11 mouse cellular contexts compared by ENCODE assay signal in genomic region chr7:30812291-30812807, GRCm38 (mm10). TPM values are rescaled to one million over a fixed set of nuclear protein-coding genes. Genes with fewer than 3 reads are reported as not detected.
DNase-seq lines count a peak whose midpoint lies in the region; ATAC-seq and TF ChIP-seq lines count a peak whose summit lies in the region.
"Had no signal": no experiment of that assay in that cellular context is flagged by ENCODE, and none has a peak within 500 bp of the region (broad histone marks: within the 10 kb centered on the region; RNA-seq: fewer than 3 reads in every experiment).

No protein-coding gene starts in this region.

- no peaks in the 10 kb centered on the region for H3K9me3 ChIP-seq in forebrain, embryonic 10.5 days
- H3K9me3 ChIP-seq in forebrain, embryonic 16.5 days (ENCODE audit: control insufficient read depth, low read length) = no peaks in the 10 kb centered on the region
- H3K9me3 ChIP-seq in G1E (replicated peaks) = no peaks in the 10 kb centered on the region
- no peaks in the 10 kb centered on the region for H3K9me3 ChIP-seq in lung, embryonic 16.5 days (ENCODE audit: control insufficient read depth, low read length)

- H3K4me3 ChIP-seq in forebrain, embryonic 10.5 days = no peak overlapping the region
- no peak overlapping the region for H3K4me3 ChIP-seq in forebrain, embryonic 16.5 days (replicated peaks; ENCODE audit: low read length)
- H3K4me3 ChIP-seq in G1E (ENCODE audit: low read depth, low read length) = no peak overlapping the region
- no peak overlapping the region for H3K4me3 ChIP-seq in lung, embryonic 16.5 days (ENCODE audit: low read length)
- H3K4me3 ChIP-seq: neural tube, embryonic 12.5 days had no signal

- no peaks in the 10 kb centered on the region for H3K36me3 ChIP-seq in forebrain, embryonic 10.5 days (replicated peaks)
- H3K36me3 ChIP-seq in forebrain, embryonic 16.5 days (ENCODE audit: control insufficient read depth, insufficient read depth) = no peaks in the 10 kb centered on the region
- no peaks in the 10 kb centered on the region for H3K36me3 ChIP-seq in G1E (replicated peaks)
- H3K36me3 ChIP-seq in lung, embryonic 16.5 days (ENCODE audit: control insufficient read depth, insufficient read depth, low read length) = no peaks in the 10 kb centered on the region
- H3K36me3 ChIP-seq: neural tube, embryonic 12.5 days had no signal

- no peak for ATAC-seq in forebrain, embryonic 16.5 days
- peak; percentile 8; the same call in 1 of the 2 replicates for ATAC-seq in G1E (ENCODE audit: extremely low read depth, insufficient number of reproducible peaks, low FRiP score, poor library complexity, severe bottlenecking)
- 0 out of 2 replicates have a peak, but pooled peaks have one; percentile 15 for ATAC-seq in lung, embryonic 16.5 days (ENCODE audit: low read depth)

- WGBS in forebrain, embryonic 10.5 days = 84% methylated on average over 6 of the region's 6 CpGs
- 61% methylated on average over 6 of the region's 6 CpGs for WGBS in forebrain, embryonic 16.5 days
- 61% methylated on average over 6 of the region's 6 CpGs for WGBS in lung, embryonic 16.5 days

- no peaks in the 10 kb centered on the region for H3K27me3 ChIP-seq in forebrain, embryonic 10.5 days (ENCODE audit: poor library complexity, severe bottlenecking)
- H3K27me3 ChIP-seq in forebrain, embryonic 16.5 days (replicated peaks; ENCODE audit: control insufficient read depth, insufficient read depth, low read length) = no peaks in the 10 kb centered on the region
- 0 out of 2 replicates have a peak, but pooled peaks cover 6% of the 10 kb centered on the region for H3K27me3 ChIP-seq in G1E (ENCODE audit: insufficient read depth, low read length)
- no peaks in the 10 kb centered on the region for H3K27me3 ChIP-seq in lung, embryonic 16.5 days (ENCODE audit: control insufficient read depth, insufficient read depth, low read depth, low read length)
- H3K27me3 ChIP-seq: neural tube, embryonic 12.5 days had no signal

- 0 out of 2 replicates have a peak overlapping the region, but pooled peaks have one; percentile 8 for H3K27ac ChIP-seq in forebrain, embryonic 10.5 days
- no peak overlapping the region for H3K27ac ChIP-seq in forebrain, embryonic 16.5 days (ENCODE audit: low read length)
- no peak overlapping the region for H3K27ac ChIP-seq in lung, embryonic 16.5 days (ENCODE audit: low read length)
- H3K27ac ChIP-seq: neural tube, embryonic 12.5 days had no signal

- no peak for TF ChIP-seq CTCF in G1E (IDR thresholded peaks at IDR 0.05; ENCODE audit: low read depth, low read length)

- H3K4me1 ChIP-seq in forebrain, embryonic 10.5 days = peaks cover 6% of the 10 kb centered on the region; the same call in 1 of the 2 replicates
- H3K4me1 ChIP-seq in forebrain, embryonic 16.5 days (replicated peaks; ENCODE audit: control insufficient read depth, insufficient read depth, low read length) = no peaks in the 10 kb centered on the region
- no peaks in the 10 kb centered on the region for H3K4me1 ChIP-seq in G1E (ENCODE audit: insufficient read depth, low read depth, low read length)
- no peaks in the 10 kb centered on the region; the same call in 1 of the 2 replicates for H3K4me1 ChIP-seq in lung, embryonic 16.5 days (replicated peaks; ENCODE audit: control insufficient read depth, insufficient read depth, low read length)
- H3K4me1 ChIP-seq: neural tube, embryonic 12.5 days had no signal

- H3K9ac ChIP-seq in forebrain, embryonic 16.5 days (replicated peaks; ENCODE audit: low read depth, low read length) = no peak overlapping the region
- no peak overlapping the region for H3K9ac ChIP-seq in lung, embryonic 16.5 days (ENCODE audit: low read length)
- H3K9ac ChIP-seq: neural tube, embryonic 12.5 days had no signal

- no peak for DNase-seq in forebrain, embryonic 10.5 days (ENCODE audit: extremely low spot score, low spot score)
- peak; percentile 11 for DNase-seq in G1E (ENCODE audit: low spot score)
- DNase-seq in kidney, adult 9 months = peak; percentile 39
- no peak for DNase-seq in Muller cell, postnatal 12 days (ENCODE audit: inconsistent ontology term)
- no peak for DNase-seq in heart, adult 18-20 months
- no peak for DNase-seq in left cerebral cortex, adult 9 months (ENCODE audit: low spot score in 2 of 2)

- H3K4me2 ChIP-seq in forebrain, embryonic 16.5 days (ENCODE audit: low read length) = no peak overlapping the region
- no peak overlapping the region for H3K4me2 ChIP-seq in lung, embryonic 16.5 days (ENCODE audit: low read depth, low read length)
- H3K4me2 ChIP-seq: neural tube, embryonic 12.5 days had no signal

RNA-seq across cellular contexts. Expression of gene Ffar2, which starts 11.2 kb away (rescaled TPM):
- polyA plus RNA-seq in forebrain, embryonic 10.5 days (2016; fragmentation: Nextera tagmentation; extraction: Ambion mirVana) = not detected in 2 replicates
- polyA plus RNA-seq in forebrain, embryonic 16.5 days (2015; fragmentation: Nextera tagmentation; extraction: Ambion mirVana) = 0.14 TPM in 1 of 2 replicates, not detected in the other
- total RNA-seq in G1E (2014; fragmentation: Nextera tagmentation) (not detected in 2 replicates), G1E (2017) (0.23 and 0.33 TPM in 2 replicates)
- polyA plus RNA-seq in G1E (2012) = 0.31 and 0.34 TPM in 2 replicates
- polyA plus RNA-seq in lung, embryonic 16.5 days (2015; fragmentation: Nextera tagmentation; extraction: Ambion mirVana) = 0.35 and 0.67 TPM in 2 replicates
- under 1 TPM; 0.23 to 0.35 TPM for total RNA-seq in heart, adult 18-20 months (2021)
- polyA plus RNA-seq: C2C12; forebrain, embryonic 11.5 days had no signal

RNA-seq across cellular contexts. Expression of gene Krtdap, which starts 24.7 kb away (rescaled TPM):
- not detected in 2 replicates for polyA plus RNA-seq in forebrain, embryonic 10.5 days (2016; fragmentation: Nextera tagmentation; extraction: Ambion mirVana)
- 3.9 TPM in 1 of 2 replicates, not detected in the other for polyA plus RNA-seq in forebrain, embryonic 16.5 days (2015; fragmentation: Nextera tagmentation; extraction: Ambion mirVana)
- not detected in 2 replicates for total RNA-seq in G1E (2014; fragmentation: Nextera tagmentation)
- total RNA-seq in G1E (2017) = not detected in 2 replicates
- polyA plus RNA-seq in G1E (2012) = not detected in 2 replicates
- 3.7 and 18.1 TPM in 2 replicates for polyA plus RNA-seq in lung, embryonic 16.5 days (2015; fragmentation: Nextera tagmentation; extraction: Ambion mirVana)
- not detected for total RNA-seq in heart, adult 18-20 months (2021)
- polyA plus RNA-seq: C2C12; forebrain, embryonic 11.5 days; neural tube, embryonic 12.5 days had no signal

RNA-seq across cellular contexts. Expression of gene Ffar3, which starts 43.6 kb away (rescaled TPM):
- not detected in 2 replicates for polyA plus RNA-seq in forebrain, embryonic 10.5 days (2016; fragmentation: Nextera tagmentation; extraction: Ambion mirVana)
- polyA plus RNA-seq in forebrain, embryonic 16.5 days (2015; fragmentation: Nextera tagmentation; extraction: Ambion mirVana) = not detected in 2 replicates
- total RNA-seq in G1E (2014; fragmentation: Nextera tagmentation) (not detected in 2 replicates), G1E (2017) (0.12 TPM in 1 of 2 replicates, not detected in the other)
- polyA plus RNA-seq in G1E (2012) = not detected in 2 replicates
- not detected in 2 replicates for polyA plus RNA-seq in lung, embryonic 16.5 days (2015; fragmentation: Nextera tagmentation; extraction: Ambion mirVana)
- total RNA-seq in heart, adult 18-20 months (2021) = not detected
- polyA plus RNA-seq: C2C12; forebrain, embryonic 11.5 days; neural tube, embryonic 12.5 days had no signal

RNA-seq across cellular contexts. Expression of gene Dmkn, which starts 48.8 kb away (rescaled TPM):
- not detected in 2 replicates for polyA plus RNA-seq in forebrain, embryonic 10.5 days (2016; fragmentation: Nextera tagmentation; extraction: Ambion mirVana)
- 1.1 and 2.2 TPM in 2 replicates for polyA plus RNA-seq in forebrain, embryonic 16.5 days (2015; fragmentation: Nextera tagmentation; extraction: Ambion mirVana)
- total RNA-seq in G1E (2014; fragmentation: Nextera tagmentation) = not detected in 2 replicates
- total RNA-seq in G1E (2017) = 0.44 TPM in 1 of 2 replicates, not detected in the other
- not detected in 2 replicates for polyA plus RNA-seq in G1E (2012)
- polyA plus RNA-seq in lung, embryonic 16.5 days (2015; fragmentation: Nextera tagmentation; extraction: Ambion mirVana) = 12.6 and 21.0 TPM in 2 replicates
- total RNA-seq in heart, adult 18-20 months (2021) = 1 to 10 TPM; 1.0 to 3.5 TPM
- polyA plus RNA-seq: C2C12; forebrain, embryonic 11.5 days had no signal

RNA-seq across cellular contexts. Expression of gene Ffar1, which starts 49.0 kb away (rescaled TPM):
- polyA plus RNA-seq in forebrain, embryonic 10.5 days (2016; fragmentation: Nextera tagmentation; extraction: Ambion mirVana) = not detected in 2 replicates
- polyA plus RNA-seq in forebrain, embryonic 16.5 days (2015; fragmentation: Nextera tagmentation; extraction: Ambion mirVana) = not detected in 2 replicates
- total RNA-seq in G1E (2014; fragmentation: Nextera tagmentation) (not detected in 2 replicates), G1E (2017) (0.06 and 0.11 TPM in 2 replicates)
- polyA plus RNA-seq in G1E (2012) = not detected in 2 replicates
- polyA plus RNA-seq in lung, embryonic 16.5 days (2015; fragmentation: Nextera tagmentation; extraction: Ambion mirVana) = not detected in 2 replicates
- total RNA-seq in heart, adult 18-20 months (2021) = under 1 TPM in 1 of 2 experiments, not detected in 1; 0.13 TPM
- polyA plus RNA-seq: C2C12; forebrain, embryonic 11.5 days; neural tube, embryonic 12.5 days had no signal

Comparison
In these comparisons a context has a peak if more than half of its experiments do, and no peak if none do; other contexts are left out.
1. DNase-seq: peak in G1E (single experiment) and kidney, adult 9 months (single experiment); none in forebrain, embryonic 10.5 days (single experiment), Muller cell, postnatal 12 days (single experiment), heart, adult 18-20 months (0 of 2) and left cerebral cortex, adult 9 months (0 of 2).